Mouse (Mus musculus) granulocyte monocyte progenitor cell, adult 5-6 weeks (primary cell): ENCODE data around the gene Dlx1. TPM values are rescaled to one million over a fixed set of nuclear protein-coding genes. Genes with fewer than 3 reads are reported as not detected.

Experiments
- ATAC-seq: replicated peaks from 2 replicates; pipeline ENCODE4 v1.8.0; 2016; ENCODE audit warnings: mild to moderate bottlenecking, moderate TSS enrichment, inconsistent platforms; ENCODE audit not compliant: poor library complexity, severe bottlenecking
- total RNA-seq, 2 experiments: library from RNA; stranded (forward) in 1 of 2; stranded (reverse) in 1 of 2; fragments of 200-712, 200-1000 nt in 1 of 2; fragments of >200 nt in 1 of 2; fragmentation: Nextera tagmentation in 1 of 2; gene quantifications; 2 replicates each; pipeline ENCODE4 v1.2.3; 2014 to 2017

Dlx1 gene
- total RNA-seq, 2 experiments from 2014 or later = not detected

GRCm38 (mm10) chr2:71526595-71527322, 1.2 kb upstream of the Dlx1 start:
- no peak for ATAC-seq

- no peak for ATAC-seq
Measured at GRCm38 (mm10) chr2:71527323-71528013, 445 bp upstream of the Dlx1 start.

GRCm38 (mm10) chr2:71528714-71529510, 999 bp downstream of the Dlx1 start:
- ATAC-seq = no peak

- ATAC-seq = peak; percentile 85
Measured at GRCm38 (mm10) chr2:71529511-71530351, 1.8 kb downstream of the Dlx1 start.

GRCm38 (mm10) chr2:71530391-71531123, 2.6 kb downstream of the Dlx1 start:
- no peak for ATAC-seq

GRCm38 (mm10) chr2:71531124-71531590, 3.2 kb downstream of the Dlx1 start:
- ATAC-seq = no peak

GRCm38 (mm10) chr2:71531990-71532970, 4.4 kb downstream of the Dlx1 start:
- no peak for ATAC-seq

- no peak for ATAC-seq
Measured at GRCm38 (mm10) chr2:71533094-71533493, 5.2 kb downstream of the Dlx1 start.

- ATAC-seq = 0 out of 2 replicates have a peak, but pooled peaks have one; percentile 4
Measured at GRCm38 (mm10) chr2:71534242-71535052, 6.5 kb downstream of the Dlx1 start.

GRCm38 (mm10) chr2:71540611-71541417, 12.9 kb downstream of the Dlx1 start:
- no peak for ATAC-seq

GRCm38 (mm10) chr2:71541418-71542226, 13.7 kb downstream of the Dlx1 start:
- no peak for ATAC-seq

- no peak for ATAC-seq
Measured at GRCm38 (mm10) chr2:71542227-71542815, 14.4 kb downstream of the Dlx1 start.

- ATAC-seq = peak; percentile 40
Measured at GRCm38 (mm10) chr2:71542816-71543301, 14.9 kb downstream of the Dlx1 start.

- no peak for ATAC-seq
Measured at GRCm38 (mm10) chr2:71543531-71543930, 15.6 kb downstream of the Dlx1 start.

- no peak for ATAC-seq
Measured at GRCm38 (mm10) chr2:71543948-71544347, 16.0 kb downstream of the Dlx1 start.
